Mouse (Mus musculus): ENCODE data around the gene Peli1.

DNA sequence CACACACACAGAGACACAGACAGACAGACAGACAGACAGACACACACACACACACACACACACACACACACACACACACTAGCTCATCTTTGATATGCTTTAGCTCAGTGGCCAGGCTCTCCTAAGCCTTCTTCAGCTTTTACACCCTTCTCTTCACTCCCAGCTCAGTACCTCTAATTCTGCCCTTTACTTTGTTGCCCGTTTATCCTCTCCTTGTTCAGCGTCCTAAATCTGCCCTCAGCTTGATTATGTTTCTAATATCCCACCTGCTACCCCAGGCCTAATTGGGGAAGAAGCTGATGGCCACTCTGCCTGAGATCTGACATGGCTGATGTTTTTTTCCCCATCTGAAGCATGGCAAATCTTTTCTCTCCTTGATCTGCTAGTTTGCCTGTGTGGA lies 2.7 kb upstream of the Peli1 start:
- TF ChIP-seq CTCF (IDR thresholded peaks at IDR 0.05; ENCODE audit: control insufficient read depth, insufficient read depth, insufficient replicate concordance, low read depth, low read length) (no peak), POLR2A (IDR thresholded peaks at IDR 0.05; ENCODE audit: control insufficient read depth, low read depth, low read length) (no peak)

All from testis, adult 2 months (tissue).